Mouse (Mus musculus) midbrain, embryonic 14.5 days (tissue): ENCODE data around the gene Apba2. TPM values are rescaled to one million over a fixed set of nuclear protein-coding genes. Genes with fewer than 3 reads are reported as not detected.

ENCODE experiments used
- ATAC-seq: fragments of 200-750 bp; cut with Nextera tagmentation; 2 replicates; pipeline ENCODE4 v1.8.0; 2017; ENCODE audit warnings: moderate number of reproducible peaks, moderate library complexity; ENCODE audit not compliant: low FRiP score, low TSS enrichment
- DNase-seq: peaks from one replicate; pipeline ENCODE4 v3.0.0-alpha.2; 2015
- H3K27ac ChIP-seq: fragments of 300-500 bp; sonication (generic); replicated peaks from 2 replicates; pipeline ENCODE4 v1.5.1; 2014; ENCODE audit warnings: mild to moderate bottlenecking, low read depth, low read length, moderate library complexity
- H3K27me3 ChIP-seq: fragments of 300-500 bp; sonication (generic); 2 replicates; pipeline ENCODE4 v1.6.1; 2014; ENCODE audit warnings: low read length, control low read depth, mixed read lengths; ENCODE audit not compliant: control insufficient read depth, insufficient read depth
- H3K36me3 ChIP-seq: fragments of 300-500 bp; sonication (generic); 2 replicates; pipeline ENCODE4 v1.6.1; 2014; ENCODE audit warnings: low read length, control low read depth; ENCODE audit not compliant: control insufficient read depth, insufficient read depth
- H3K4me1 ChIP-seq: fragments of 300-500 bp; sonication (generic); 2 replicates; pipeline ENCODE4 v1.6.1; 2014; ENCODE audit warnings: mild to moderate bottlenecking, antibody characterized with exemption, low read length, control low read depth; ENCODE audit not compliant: control insufficient read depth, insufficient read depth
- H3K4me2 ChIP-seq: fragments of 300-500 bp; sonication (generic); 2 replicates; pipeline ENCODE4 v1.6.1; 2014; ENCODE audit warnings: mild to moderate bottlenecking, low read length, moderate library complexity
- H3K4me3 ChIP-seq: fragments of 300-500 bp; sonication (generic); replicated peaks from 2 replicates; pipeline ENCODE4 v1.5.1; 2014; ENCODE audit warnings: low read depth, low read length
- H3K9ac ChIP-seq: fragments of 300-500 bp; sonication (generic); replicated peaks from 2 replicates; pipeline ENCODE4 v1.6.1; 2014; ENCODE audit warnings: mild to moderate bottlenecking, low read length, moderate library complexity
- H3K9me3 ChIP-seq: fragments of 300-500 bp; sonication (generic); 2 replicates; pipeline ENCODE4 v1.6.1; 2016; ENCODE audit warnings: low read length, control low read depth, mixed read lengths; ENCODE audit not compliant: control insufficient read depth
- WGBS: fragments of 180-500 bp; shearing (Covaris S2); extraction: QIAGEN DNeasy Blood & Tissue Kit; methylation state at CpG from one replicate; pipeline ENCODE4 v1.1.7; 2014; 5-methylcytosine and 5-hydroxymethylcytosine counted together
- polyA plus RNA-seq: library from polyadenylated mRNA; unstranded; fragments of >200 nt; fragmentation: Nextera tagmentation; extraction: Ambion mirVana; gene quantifications from 2 replicates; pipeline ENCODE4 v1.2.1, GENCODE M21; 2014

Apba2 gene
- polyA plus RNA-seq, 1 experiment from 2014 or later = 184 TPM

GRCm38 (mm10) chr7:64503641-64504040 lies 2.1 kb downstream of the Apba2 start:
- Histone ChIP-seq H3K4me1 (peaks cover 44% of the 10 kb centered on the region), H3K27ac (no peak overlapping the region)

GRCm38 (mm10) chr7:64504691-64505231 lies 3.3 kb downstream of the Apba2 start:
- H3K27ac ChIP-seq = 0 out of 2 replicates have a peak overlapping the region, but pooled peaks have one; percentile 13
- DNase-seq (peak; percentile 73), ATAC-seq (no peak)
- peak overlapping the region; percentile 43; the same call in 1 of the 2 replicates for H3K9ac ChIP-seq
- peak overlapping the region; percentile 14; the same call in 1 of the 2 replicates for H3K4me3 ChIP-seq
- H3K36me3 ChIP-seq = no peaks in the 10 kb centered on the region
- H3K4me2 ChIP-seq = peak overlapping the region; percentile 45
- peaks cover 50% of the 10 kb centered on the region for H3K4me1 ChIP-seq
- 10% methylated on average over 7 of the region's 8 CpGs for WGBS
- no peaks in the 10 kb centered on the region for H3K9me3 ChIP-seq
- no peaks in the 10 kb centered on the region for H3K27me3 ChIP-seq

More at GRCm38 (mm10) chr7:64503641-64504040, 2.1 kb downstream of the Apba2 start:
- H3K4me2 ChIP-seq = peak overlapping the region; percentile 69
- no peaks in the 10 kb centered on the region for H3K36me3 ChIP-seq
- 75% methylated on average over 6 of the region's 6 CpGs for WGBS
- ATAC-seq (no peak), DNase-seq (no peak)
- H3K27me3 ChIP-seq = no peaks in the 10 kb centered on the region
- H3K9me3 ChIP-seq = no peaks in the 10 kb centered on the region
- no peak overlapping the region; the same call in 1 of the 2 replicates for H3K9ac ChIP-seq
- H3K4me3 ChIP-seq = peak overlapping the region; percentile 90

GRCm38 (mm10) chr7:64505571-64505970 lies 4.1 kb downstream of the Apba2 start:
- 82% methylated on average over 3 of the region's 3 CpGs for WGBS
- Histone ChIP-seq H3K4me2 (peak overlapping the region; percentile 45), H3K4me3 (no peak overlapping the region), H3K27ac (no peak overlapping the region), H3K9ac (no peak overlapping the region), H3K36me3 (no peaks in the 10 kb centered on the region), H3K9me3 (no peaks in the 10 kb centered on the region), H3K27me3 (no peaks in the 10 kb centered on the region), H3K4me1 (peaks cover 55% of the 10 kb centered on the region)
- DNase-seq = no peak
- ATAC-seq = no peak

- no peak overlapping the region for H3K4me2 ChIP-seq
- H3K9me3 ChIP-seq = no peaks in the 10 kb centered on the region
- no peak overlapping the region for H3K4me3 ChIP-seq
- no peak overlapping the region for H3K27ac ChIP-seq
- peaks cover 49% of the 10 kb centered on the region for H3K4me1 ChIP-seq
- no peaks in the 10 kb centered on the region for H3K27me3 ChIP-seq
- DNase-seq (no peak), ATAC-seq (no peak)
- WGBS = 75% methylated on average over 7 of the region's 7 CpGs
- H3K9ac ChIP-seq = no peak overlapping the region
- no peaks in the 10 kb centered on the region for H3K36me3 ChIP-seq
Observed at GRCm38 (mm10) chr7:64508826-64509225, 7.3 kb downstream of the Apba2 start.

GRCm38 (mm10) chr7:64509911-64510310 lies 8.4 kb downstream of the Apba2 start:
- Histone ChIP-seq H3K27ac (no peak overlapping the region), H3K4me2 (no peak overlapping the region), H3K9me3 (no peaks in the 10 kb centered on the region), H3K4me3 (no peak overlapping the region), H3K9ac (no peak overlapping the region), H3K27me3 (no peaks in the 10 kb centered on the region), H3K4me1 (peaks cover 41% of the 10 kb centered on the region), H3K36me3 (no peaks in the 10 kb centered on the region)
- WGBS = 59% methylated on average over 2 of the region's 2 CpGs
- ATAC-seq (no peak), DNase-seq (no peak)

DNA sequence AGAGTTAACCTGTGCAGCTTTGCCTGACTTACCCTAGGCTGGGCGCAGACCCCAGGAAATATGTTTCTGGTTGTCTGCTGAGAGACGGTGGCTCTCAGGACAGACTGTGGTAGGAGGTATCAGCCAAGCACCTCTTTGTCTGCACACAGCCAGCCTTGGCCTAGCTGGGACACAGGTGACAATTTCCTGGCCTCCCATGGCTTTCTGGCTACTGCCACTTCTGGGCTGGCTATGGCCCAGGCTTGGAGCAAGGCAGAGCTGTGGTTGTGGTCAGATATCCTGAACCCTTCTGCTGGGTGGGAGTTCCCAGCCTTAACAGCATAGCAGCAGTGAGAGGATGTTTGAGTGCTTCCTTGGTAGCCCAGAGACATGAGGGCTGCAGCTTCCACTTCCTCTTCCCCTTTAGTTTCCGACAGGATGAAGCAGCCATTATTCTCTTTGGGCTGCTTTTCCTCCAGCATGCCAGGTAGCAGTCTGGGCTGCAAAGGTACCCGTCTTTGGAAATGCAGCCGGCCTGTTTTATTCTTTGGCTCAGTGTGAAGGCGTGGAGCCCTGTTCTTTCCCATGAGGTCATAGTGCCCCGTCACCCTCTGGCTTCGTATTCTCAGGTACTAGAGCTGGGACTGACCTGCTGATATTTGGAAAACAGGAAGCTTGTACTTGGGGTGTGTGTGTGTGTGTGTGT lies 9.2 kb downstream of the Apba2 start:
- H3K4me2 ChIP-seq = no peak overlapping the region
- H3K4me3 ChIP-seq = no peak overlapping the region
- H3K36me3 ChIP-seq = no peaks in the 10 kb centered on the region
- no peak for DNase-seq
- 89% methylated on average over 8 of the region's 8 CpGs for WGBS
- ATAC-seq = no peak
- 0 out of 2 replicates have a peak overlapping the region, but pooled peaks have one; percentile 26 for H3K27ac ChIP-seq
- H3K9ac ChIP-seq = no peak overlapping the region
- peaks cover 36% of the 10 kb centered on the region for H3K4me1 ChIP-seq
- no peaks in the 10 kb centered on the region for H3K9me3 ChIP-seq
- H3K27me3 ChIP-seq = no peaks in the 10 kb centered on the region

DNA sequence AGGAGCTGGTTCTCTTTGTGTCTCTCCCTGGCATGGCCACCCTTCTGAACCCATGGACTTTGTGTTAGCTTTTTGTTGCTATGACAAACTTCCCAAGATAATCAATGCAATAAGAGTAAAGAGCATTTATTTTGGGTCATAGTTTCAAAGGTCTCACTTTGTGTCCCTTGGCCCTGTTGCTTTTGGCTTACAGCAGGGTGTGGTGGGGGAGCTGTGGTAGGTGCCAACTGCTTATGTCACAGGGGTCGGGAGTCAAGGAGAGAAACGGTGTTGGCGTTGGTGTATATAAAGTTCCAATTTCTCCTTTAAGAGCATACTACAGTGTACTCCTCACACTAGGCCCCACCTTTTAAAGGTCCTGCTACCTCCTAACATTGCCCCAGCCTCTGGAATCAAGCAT lies 12.1 kb downstream of the Apba2 start:
- H3K27me3 ChIP-seq = no peaks in the 10 kb centered on the region
- H3K4me3 ChIP-seq = no peak overlapping the region
- DNase-seq (no peak), ATAC-seq (no peak)
- WGBS = 90% methylated on average over 3 of the region's 3 CpGs
- H3K9me3 ChIP-seq = no peaks in the 10 kb centered on the region
- H3K27ac ChIP-seq = no peak overlapping the region
- no peaks in the 10 kb centered on the region for H3K36me3 ChIP-seq
- H3K4me1 ChIP-seq = peaks cover 13% of the 10 kb centered on the region
- H3K4me2 ChIP-seq = no peak overlapping the region
- H3K9ac ChIP-seq = no peak overlapping the region

DNA sequence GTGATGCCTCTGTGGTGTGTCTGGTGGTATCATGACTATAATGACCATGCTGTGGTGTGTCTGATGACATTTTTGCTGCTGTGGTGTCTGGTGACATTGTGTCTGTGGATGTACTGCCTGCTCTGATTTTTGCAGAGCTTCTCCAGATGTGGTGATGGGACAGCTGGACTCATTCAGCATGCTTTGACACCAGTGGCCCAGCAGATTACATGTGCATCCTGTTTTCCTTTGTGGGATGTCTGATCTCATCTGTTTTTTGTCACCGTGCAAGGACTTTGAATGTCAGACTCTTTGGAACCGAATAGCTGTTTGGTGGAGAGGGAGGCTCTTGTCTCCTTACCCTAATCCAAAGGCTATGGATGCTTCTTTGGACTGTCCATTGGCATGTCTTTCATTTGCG lies 13.8 kb downstream of the Apba2 start:
- no peak for DNase-seq
- no peak overlapping the region for H3K4me2 ChIP-seq

DNA sequence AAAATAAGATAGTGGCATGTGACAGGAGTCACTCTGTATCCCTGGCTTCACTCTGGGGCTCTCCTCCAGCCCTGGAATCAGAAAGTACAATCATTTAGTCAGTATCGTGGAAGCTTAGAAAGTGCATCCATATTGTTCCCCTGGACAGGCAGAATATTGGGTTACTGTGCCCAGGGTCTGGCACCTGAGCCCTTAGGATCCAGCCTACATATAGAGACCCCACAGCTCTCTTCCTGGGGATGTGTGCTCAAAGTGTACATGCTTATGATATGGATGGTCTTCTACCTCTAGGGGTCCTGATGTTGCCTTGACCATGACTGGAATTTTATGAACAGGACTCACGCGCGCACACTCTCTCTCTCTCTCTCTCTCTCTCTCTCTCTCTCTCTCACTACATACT lies 14.4 kb downstream of the Apba2 start:
- 95% methylated on average over 4 of the region's 4 CpGs for WGBS
- Histone ChIP-seq H3K9ac (no peak overlapping the region), H3K27ac (no peak overlapping the region), H3K36me3 (no peaks in the 10 kb centered on the region), H3K4me3 (no peak overlapping the region), H3K4me2 (no peak overlapping the region), H3K9me3 (no peaks in the 10 kb centered on the region), H3K27me3 (no peaks in the 10 kb centered on the region), H3K4me1 (0 out of 2 replicates have a peak, but pooled peaks cover 2% of the 10 kb centered on the region)
- no peak for ATAC-seq
- no peak for DNase-seq

More for the DNA sequence above, 13.8 kb downstream of the Apba2 start:
- 90% methylated on average over 3 of the region's 3 CpGs for WGBS
- Histone ChIP-seq H3K36me3 (no peaks in the 10 kb centered on the region), H3K27me3 (no peaks in the 10 kb centered on the region), H3K9ac (no peak overlapping the region), H3K4me3 (no peak overlapping the region), H3K9me3 (no peaks in the 10 kb centered on the region), H3K27ac (no peak overlapping the region), H3K4me1 (0 out of 2 replicates have a peak, but pooled peaks cover 3% of the 10 kb centered on the region)
- ATAC-seq = no peak
